In the genomic region with DNA sequence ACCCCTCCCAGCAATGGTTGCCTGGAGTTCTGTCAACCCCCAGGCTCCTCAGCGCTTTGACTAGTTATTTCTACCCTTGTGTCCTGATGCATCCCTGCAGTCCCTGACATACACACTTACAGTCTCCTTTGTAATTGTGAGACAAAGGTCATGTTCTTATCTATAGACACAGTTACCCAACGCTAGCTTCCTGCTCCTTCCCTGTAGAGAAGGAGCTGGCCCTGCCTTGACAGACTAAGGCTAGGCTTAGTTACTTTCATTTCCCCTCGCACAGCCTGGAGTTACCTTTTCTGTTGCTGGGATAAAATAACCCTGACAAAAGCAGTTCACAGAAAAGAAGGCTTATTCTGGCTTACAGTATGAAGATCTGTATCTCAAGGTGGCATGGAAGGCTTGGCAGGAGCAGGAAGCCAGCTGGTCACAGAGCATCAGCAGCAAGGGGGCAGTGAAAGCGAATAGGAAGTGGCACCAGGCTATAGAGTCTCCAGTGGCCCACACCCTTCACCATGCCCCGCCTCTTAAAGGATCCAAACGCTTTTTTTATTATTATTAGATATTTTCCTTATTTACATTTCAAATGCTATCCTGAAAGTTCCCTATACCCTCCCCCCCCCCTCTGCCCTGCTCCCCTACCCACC, we compare ENCODE assay signal across 9 mouse cellular contexts. TPM values are rescaled to one million over a fixed set of nuclear protein-coding genes. Genes with fewer than 3 reads are reported as not detected.
A peak's percentile ranks its signal among the peaks of the same experiment; 100 is the strongest.
DNase-seq lines count a peak whose midpoint lies in the region; ATAC-seq and TF ChIP-seq lines count a peak whose summit lies in the region.
"Not testable (repeated sequence)": the region's sequence is repeated elsewhere in the genome, so short reads cannot be mapped to it uniquely, and the experiment has no call there.
"Had no signal": no experiment of that assay in that cellular context is flagged by ENCODE, and none has a peak within 500 bp of the region (broad histone marks: within the 10 kb centered on the region; RNA-seq: fewer than 3 reads in every experiment).

A gene (minus strand): TSS at position 419 of the 638 bp plus-strand sequence.

- not testable (repeated sequence) for H3K4me2 ChIP-seq in lung, postnatal 0 days (replicated peaks; ENCODE audit: low read depth, low read length); stomach, embryonic 16.5 days (ENCODE audit: low read depth, low read length)

- not testable (repeated sequence) for H3K4me1 ChIP-seq in bone marrow macrophage, adult 2 months (ENCODE audit: control insufficient read depth, insufficient read depth, low read length); liver, adult 2 months (ENCODE audit: control insufficient read depth, insufficient read depth, low read length); lung, postnatal 0 days (ENCODE audit: insufficient read depth, low read depth, low read length); stomach, embryonic 16.5 days (ENCODE audit: control insufficient read depth, insufficient read depth, low read length)

- H3K27me3 ChIP-seq in liver, adult 2 months (ENCODE audit: control insufficient read depth, insufficient read depth, low read length); lung, postnatal 0 days (replicated peaks; ENCODE audit: insufficient read depth, low read length); stomach, embryonic 16.5 days (ENCODE audit: control insufficient read depth, insufficient read depth, low read length): not testable (repeated sequence)

- peak; percentile 1 to 8 for DNase-seq in B cell, adult 2 months
- DNase-seq in liver, adult 2 months (ENCODE audit: extremely low read depth, low read depth, low spot score), result peak; percentile 1
- DNase-seq in lung, postnatal 0 days (ENCODE audit: low spot score), result peak; percentile 8

- not testable (repeated sequence) for H3K9ac ChIP-seq in liver, adult 2 months (ENCODE audit: low read depth, low read length); lung, postnatal 0 days (replicated peaks; ENCODE audit: low read depth); stomach, embryonic 16.5 days (ENCODE audit: low read length)

- TF ChIP-seq CTCF in bone marrow macrophage, adult 2 months (IDR thresholded peaks at IDR 0.05; ENCODE audit: low read depth, low read length); liver, adult 2 months (IDR thresholded peaks at IDR 0.05; ENCODE audit: low read depth, low read length); lung, postnatal 0 days (IDR thresholded peaks at IDR 0.05): not testable (repeated sequence)

- H3K27ac ChIP-seq in bone marrow macrophage, adult 2 months (ENCODE audit: insufficient read depth, low read depth, low read length), result peak within 1 kb of the TSS; percentile 50; the same call in 1 of the 2 replicates
- H3K27ac ChIP-seq in liver, adult 2 months (replicated peaks; ENCODE audit: insufficient read depth, low read depth, low read length); lung, postnatal 0 days (ENCODE audit: low read length); stomach, embryonic 16.5 days (ENCODE audit: low read length): not testable (repeated sequence)

- not testable (repeated sequence) for H3K79me2 ChIP-seq in liver, adult 2 months (ENCODE audit: control insufficient read depth, insufficient read depth, low read length)

- H3K36me3 ChIP-seq in liver, adult 2 months (ENCODE audit: control insufficient read depth, insufficient read depth, low read length); lung, postnatal 0 days (ENCODE audit: insufficient read depth, low read length); stomach, embryonic 16.5 days (ENCODE audit: control insufficient read depth, insufficient read depth, low read length): not testable (repeated sequence)

- ATAC-seq in inflammation-experienced regulatory T-cells, adult 6 months, result peak; percentile 77
- not testable (repeated sequence) for ATAC-seq in lung, postnatal 0 days
- peak; percentile 96 for ATAC-seq in megakaryocyte-erythroid progenitor cell, adult 5-6 weeks (replicated peaks; ENCODE audit: low FRiP score, low TSS enrichment, poor library complexity, severe bottlenecking)
- ATAC-seq in stomach, embryonic 16.5 days (ENCODE audit: insufficient read depth, low FRiP score), result 0 out of 2 replicates have a peak, but pooled peaks have one; percentile 62

- H3K4me3 ChIP-seq in bone marrow macrophage, adult 2 months (ENCODE audit: insufficient read depth, low read length), result peak within 1 kb of the TSS; percentile 53
- peak within 1 kb of the TSS; percentile 35; the same call in 1 of the 2 replicates for H3K4me3 ChIP-seq in liver, adult 2 months (ENCODE audit: insufficient read depth, low read depth, low read length)
- not testable (repeated sequence) for H3K4me3 ChIP-seq in lung, postnatal 0 days (ENCODE audit: low read depth, low read length); stomach, embryonic 16.5 days (replicated peaks; ENCODE audit: low read length)

- WGBS in liver, adult 2 months, result 73% methylated on average over 6 of the region's 6 CpGs
- WGBS in lung, postnatal 0 days, result 59% methylated on average over 5 of the region's 6 CpGs
- WGBS in stomach, embryonic 16.5 days, result 71% methylated on average over 5 of the region's 6 CpGs

- not testable (repeated sequence) for TF ChIP-seq POLR2A in bone marrow macrophage, adult 2 months (IDR thresholded peaks at IDR 0.05; ENCODE audit: borderline replicate concordance, low read depth, low read length); liver, adult 2 months (IDR thresholded peaks at IDR 0.05; ENCODE audit: extremely low read depth, insufficient read depth, low read length)

- TF ChIP-seq EP300 in lung, postnatal 0 days (IDR thresholded peaks at IDR 0.05), result not testable (repeated sequence)

- H3K9me3 ChIP-seq in lung, postnatal 0 days (ENCODE audit: low read length); stomach, embryonic 16.5 days (replicated peaks; ENCODE audit: control insufficient read depth, low read length): not testable (repeated sequence)

RNA-seq across cellular contexts. Expression of the gene that starts here (rescaled TPM):
- 26.2 and 29.0 TPM in 2 replicates for polyA plus RNA-seq in bone marrow macrophage, adult 2 months (2012; ENCODE audit: insufficient read depth, insufficient read length, missing spikeins)
- 1 to 10 TPM; 5.0 to 6.6 (median 5.1) TPM for polyA plus RNA-seq in inflammation-experienced regulatory T-cells, adult 6 months (2017; shearing (Covaris generic))
- 1.1 and 1.3 TPM in 2 replicates for total RNA-seq in liver, adult 2 months (2014; rRNA removed)
- polyA plus RNA-seq in liver, adult 2 months (2012; rRNA removed), result 0.25 and 0.43 TPM in 2 replicates
- 0.19 and 0.38 TPM in 2 replicates for polyA plus RNA-seq in lung, postnatal 0 days (2015; fragmentation: Nextera tagmentation; extraction: Ambion mirVana)
- 2.4 and 2.8 TPM in 2 replicates for total RNA-seq in megakaryocyte-erythroid progenitor cell, adult 5-6 weeks (2014; fragmentation: Nextera tagmentation)
- total RNA-seq in megakaryocyte-erythroid progenitor cell, adult 5-6 weeks (2017), result 0.80 and 1.1 TPM in 2 replicates
- 1.5 and 2.1 TPM in 2 replicates for polyA plus RNA-seq in stomach, embryonic 16.5 days (2015; fragmentation: Nextera tagmentation; extraction: Ambion mirVana)
- polyA plus RNA-seq: erythroblast, embryonic 14.5 days; midbrain, embryonic 15.5 days had no signal

Comparison
In these comparisons a context has a peak if more than half of its experiments do, and no peak if none do; other contexts are left out.
1. Peak in DNase-seq in lung, postnatal 0 days; RNA of the gene not detected or under 1 TPM.